Mouse (Mus musculus): ENCODE results near the gene Dnah14. TPM values are rescaled to one million over a fixed set of nuclear protein-coding genes. Genes with fewer than 3 reads are reported as not detected.

Dnah14 gene
- polyA plus RNA-seq, 1 experiment from 2014 or later = 1.7 TPM

GRCm38 (mm10) chr1:181555475-181555874, 20.9 kb upstream of the Dnah14 start:
- H3K27ac ChIP-seq (replicated peaks) = no peak overlapping the region
- no peaks in the 10 kb centered on the region for H3K36me3 ChIP-seq (replicated peaks)
- DNase-seq (ENCODE audit: low spot score) = no peak
- H3K9me3 ChIP-seq = no peaks in the 10 kb centered on the region
- H3K4me1 ChIP-seq = peaks cover 13% of the 10 kb centered on the region
- 92% methylated on average over 5 of the region's 5 CpGs for WGBS
- H3K27me3 ChIP-seq (replicated peaks; ENCODE audit: low read depth, poor library complexity, severe bottlenecking) = no peaks in the 10 kb centered on the region
- H3K4me3 ChIP-seq = no peak overlapping the region

- Histone ChIP-seq H3K27me3 (replicated peaks; ENCODE audit: low read depth, poor library complexity, severe bottlenecking) (0 out of 2 replicates have a peak, but pooled peaks cover 7% of the 10 kb centered on the region), H3K4me1 (peaks cover 15% of the 10 kb centered on the region), H3K9me3 (no peaks in the 10 kb centered on the region), H3K4me3 (no peak overlapping the region), H3K27ac (replicated peaks) (no peak overlapping the region), H3K36me3 (replicated peaks) (no peaks in the 10 kb centered on the region)
- 77% methylated on average over 10 of the region's 10 CpGs for WGBS
- DNase-seq (ENCODE audit: low spot score) = no peak
Measured at GRCm38 (mm10) chr1:181559655-181560054, 16.7 kb upstream of the Dnah14 start.

- no peak for DNase-seq (ENCODE audit: low spot score)
- H3K4me1 ChIP-seq = peaks cover 15% of the 10 kb centered on the region
- H3K27ac ChIP-seq (replicated peaks) = no peak overlapping the region
- no peaks in the 10 kb centered on the region for H3K9me3 ChIP-seq
- no peak overlapping the region for H3K4me3 ChIP-seq
- WGBS = 87% methylated on average over 6 of the region's 6 CpGs
- no peaks in the 10 kb centered on the region for H3K36me3 ChIP-seq (replicated peaks)
- 0 out of 2 replicates have a peak, but pooled peaks cover 7% of the 10 kb centered on the region for H3K27me3 ChIP-seq (replicated peaks; ENCODE audit: low read depth, poor library complexity, severe bottlenecking)
Measured at GRCm38 (mm10) chr1:181560325-181560724, 16.0 kb upstream of the Dnah14 start.

GRCm38 (mm10) chr1:181560896-181561767, 15.2 kb upstream of the Dnah14 start:
- no peak overlapping the region for H3K27ac ChIP-seq (replicated peaks)
- peaks cover 15% of the 10 kb centered on the region for H3K4me1 ChIP-seq
- no peak overlapping the region for H3K4me3 ChIP-seq
- no peaks in the 10 kb centered on the region for H3K36me3 ChIP-seq (replicated peaks)
- 65% methylated on average over 9 of the region's 9 CpGs for WGBS
- no peaks in the 10 kb centered on the region for H3K9me3 ChIP-seq
- H3K27me3 ChIP-seq (replicated peaks; ENCODE audit: low read depth, poor library complexity, severe bottlenecking) = 0 out of 2 replicates have a peak, but pooled peaks cover 7% of the 10 kb centered on the region
- no peak for DNase-seq (ENCODE audit: low spot score)

- Histone ChIP-seq H3K36me3 (replicated peaks) (no peaks in the 10 kb centered on the region), H3K27ac (replicated peaks) (no peak overlapping the region)
- no peak for DNase-seq (ENCODE audit: low spot score)
Measured at GRCm38 (mm10) chr1:181561768-181562444, 14.5 kb upstream of the Dnah14 start.

GRCm38 (mm10) chr1:181569447-181569846, 6.9 kb upstream of the Dnah14 start:
- Histone ChIP-seq H3K27ac (replicated peaks) (no peak overlapping the region), H3K36me3 (replicated peaks) (no peaks in the 10 kb centered on the region), H3K9me3 (no peaks in the 10 kb centered on the region), H3K27me3 (replicated peaks; ENCODE audit: low read depth, poor library complexity, severe bottlenecking) (no peaks in the 10 kb centered on the region), H3K4me1 (peaks cover 4% of the 10 kb centered on the region), H3K4me3 (no peak overlapping the region)
- 64% methylated on average over 9 of the region's 9 CpGs for WGBS
- peak; percentile 30 for DNase-seq (ENCODE audit: low spot score)

More at GRCm38 (mm10) chr1:181561768-181562444, 14.5 kb upstream of the Dnah14 start:
- no peak overlapping the region for H3K4me3 ChIP-seq
- H3K4me1 ChIP-seq = peaks cover 15% of the 10 kb centered on the region
- H3K27me3 ChIP-seq (replicated peaks; ENCODE audit: low read depth, poor library complexity, severe bottlenecking) = 0 out of 2 replicates have a peak, but pooled peaks cover 7% of the 10 kb centered on the region
- H3K9me3 ChIP-seq = no peaks in the 10 kb centered on the region
- WGBS = 19% methylated on average over 8 of the region's 8 CpGs

GRCm38 (mm10) chr1:181583152-181583551, 6.8 kb downstream of the Dnah14 start:
- DNase-seq (ENCODE audit: low spot score) = no peak
- no peaks in the 10 kb centered on the region for H3K27me3 ChIP-seq (replicated peaks; ENCODE audit: low read depth, poor library complexity, severe bottlenecking)
- 71% methylated on average over 8 of the region's 8 CpGs for WGBS
- no peaks in the 10 kb centered on the region for H3K36me3 ChIP-seq (replicated peaks)
- H3K4me3 ChIP-seq = no peak overlapping the region
- H3K27ac ChIP-seq (replicated peaks) = no peak overlapping the region
- no peaks in the 10 kb centered on the region for H3K9me3 ChIP-seq
- H3K4me1 ChIP-seq = no peaks in the 10 kb centered on the region

- WGBS = 78% methylated on average over 6 of the region's 6 CpGs
- no peak overlapping the region for H3K27ac ChIP-seq (replicated peaks)
- no peak for DNase-seq (ENCODE audit: low spot score)
- H3K36me3 ChIP-seq (replicated peaks) = no peaks in the 10 kb centered on the region
- H3K4me3 ChIP-seq = no peak overlapping the region
- no peaks in the 10 kb centered on the region for H3K9me3 ChIP-seq
- no peaks in the 10 kb centered on the region for H3K4me1 ChIP-seq
- no peaks in the 10 kb centered on the region for H3K27me3 ChIP-seq (replicated peaks; ENCODE audit: low read depth, poor library complexity, severe bottlenecking)
Measured at GRCm38 (mm10) chr1:181589116-181589515, 12.8 kb downstream of the Dnah14 start.

GRCm38 (mm10) chr1:181599376-181599775, 23.0 kb downstream of the Dnah14 start:
- no peaks in the 10 kb centered on the region for H3K27me3 ChIP-seq (replicated peaks; ENCODE audit: low read depth, poor library complexity, severe bottlenecking)
- no peak overlapping the region for H3K4me3 ChIP-seq
- H3K36me3 ChIP-seq (replicated peaks) = no peaks in the 10 kb centered on the region
- no peak for DNase-seq (ENCODE audit: low spot score)
- no peak overlapping the region for H3K27ac ChIP-seq (replicated peaks)
- no peaks in the 10 kb centered on the region for H3K4me1 ChIP-seq
- 54% methylated on average over 4 of the region's 4 CpGs for WGBS
- no peaks in the 10 kb centered on the region for H3K9me3 ChIP-seq

GRCm38 (mm10) chr1:181611118-181611517, 34.8 kb downstream of the Dnah14 start:
- Histone ChIP-seq H3K4me1 (peaks cover 11% of the 10 kb centered on the region), H3K27me3 (replicated peaks; ENCODE audit: low read depth, poor library complexity, severe bottlenecking) (no peaks in the 10 kb centered on the region), H3K27ac (replicated peaks) (peak overlapping the region; percentile 15; the same call in 1 of the 2 replicates), H3K9me3 (no peaks in the 10 kb centered on the region), H3K4me3 (no peak overlapping the region), H3K36me3 (replicated peaks) (no peaks in the 10 kb centered on the region)
- DNase-seq (ENCODE audit: low spot score) = peak; percentile 23
- 47% methylated on average over 3 of the region's 3 CpGs for WGBS

- DNase-seq (ENCODE audit: low spot score) = peak; percentile 69
- no peak overlapping the region for H3K4me3 ChIP-seq
- WGBS = 43% methylated on average over 11 of the region's 11 CpGs
- H3K4me1 ChIP-seq = peaks cover 4% of the 10 kb centered on the region
- H3K9me3 ChIP-seq = no peaks in the 10 kb centered on the region
- no peak overlapping the region for H3K27ac ChIP-seq (replicated peaks)
- H3K36me3 ChIP-seq (replicated peaks) = no peaks in the 10 kb centered on the region
- no peaks in the 10 kb centered on the region for H3K27me3 ChIP-seq (replicated peaks; ENCODE audit: low read depth, poor library complexity, severe bottlenecking)
Measured at GRCm38 (mm10) chr1:181615866-181616491, 39.6 kb downstream of the Dnah14 start.

- no peak overlapping the region for H3K4me3 ChIP-seq
- no peaks in the 10 kb centered on the region for H3K9me3 ChIP-seq
- no peaks in the 10 kb centered on the region for H3K27me3 ChIP-seq (replicated peaks; ENCODE audit: low read depth, poor library complexity, severe bottlenecking)
- H3K27ac ChIP-seq (replicated peaks) = no peak overlapping the region
- peak; percentile 51 for DNase-seq (ENCODE audit: low spot score)
- 46% methylated on average over 5 of the region's 5 CpGs for whole genome bisulfite sequencing
- no peaks in the 10 kb centered on the region for H3K36me3 ChIP-seq (replicated peaks)
- H3K4me1 ChIP-seq = no peaks in the 10 kb centered on the region
Measured at GRCm38 (mm10) chr1:181617332-181617731, 41.0 kb downstream of the Dnah14 start.
